Mouse (Mus musculus) neural tube, embryonic 13.5 days (tissue): Measurements from ENCODE around the gene Zbtb11. TPM values are rescaled to one million over a fixed set of nuclear protein-coding genes. Genes with fewer than 3 reads are reported as not detected.
"Not testable (repeated sequence)": the region's sequence is repeated elsewhere in the genome, so short reads cannot be mapped to it uniquely, and the experiment has no call there.

Experiments used
- ATAC-seq: fragments of 200-750 bp; cut with Nextera tagmentation; 2 replicates; pipeline ENCODE4 v1.8.0; 2017; ENCODE audit warnings: low read depth, mild to moderate bottlenecking, moderate TSS enrichment, moderate library complexity
- H3K27ac ChIP-seq: fragments of 300-500 bp; sonication (generic); replicated peaks from 2 replicates; pipeline ENCODE4 v1.5.1; 2015; ENCODE audit warnings: moderate library complexity, mild to moderate bottlenecking, inconsistent platforms
- H3K27me3 ChIP-seq: fragments of 300-500 bp; sonication (generic); 2 replicates; pipeline ENCODE4 v1.6.1; 2015; ENCODE audit warnings: mild to moderate bottlenecking, inconsistent platforms
- H3K36me3 ChIP-seq: fragments of 300-500 bp; sonication (generic); 2 replicates; pipeline ENCODE4 v1.6.1; 2015; ENCODE audit warnings: mild to moderate bottlenecking, inconsistent platforms
- H3K4me1 ChIP-seq: fragments of 300-500 bp; sonication (generic); replicated peaks from 2 replicates; pipeline ENCODE4 v1.6.1; 2015; ENCODE audit warnings: inconsistent platforms
- H3K4me2 ChIP-seq: fragments of 300-500 bp; sonication (generic); 2 replicates; pipeline ENCODE4 v1.6.1; 2015; ENCODE audit warnings: inconsistent platforms, mild to moderate bottlenecking, moderate library complexity
- H3K4me3 ChIP-seq: fragments of 300-500 bp; sonication (generic); 2 replicates; pipeline ENCODE4 v1.5.1; 2015; ENCODE audit warnings: mild to moderate bottlenecking, inconsistent platforms
- H3K9ac ChIP-seq: fragments of 300-500 bp; sonication (generic); 2 replicates; pipeline ENCODE4 v1.6.1; 2015; ENCODE audit warnings: moderate library complexity, mild to moderate bottlenecking, inconsistent platforms
- H3K9me3 ChIP-seq: fragments of 300-500 bp; sonication (generic); 2 replicates; pipeline ENCODE4 v1.6.1; 2016; ENCODE audit warnings: inconsistent platforms
- WGBS: fragments of 180-500 bp; shearing (Covaris S2); methylation state at CpG from one replicate; pipeline ENCODE4 v1.1.7; 2015; 5-methylcytosine and 5-hydroxymethylcytosine counted together
- polyA plus RNA-seq: library from polyadenylated mRNA; unstranded; fragments of >200 nt; fragmentation: Nextera tagmentation; extraction: Ambion mirVana; gene quantifications from 2 replicates; pipeline ENCODE4 v1.2.1, GENCODE M21; 2015

The Zbtb11 gene
- polyA plus RNA-seq, 1 experiment from 2014 or later = 19.3 TPM

DNA sequence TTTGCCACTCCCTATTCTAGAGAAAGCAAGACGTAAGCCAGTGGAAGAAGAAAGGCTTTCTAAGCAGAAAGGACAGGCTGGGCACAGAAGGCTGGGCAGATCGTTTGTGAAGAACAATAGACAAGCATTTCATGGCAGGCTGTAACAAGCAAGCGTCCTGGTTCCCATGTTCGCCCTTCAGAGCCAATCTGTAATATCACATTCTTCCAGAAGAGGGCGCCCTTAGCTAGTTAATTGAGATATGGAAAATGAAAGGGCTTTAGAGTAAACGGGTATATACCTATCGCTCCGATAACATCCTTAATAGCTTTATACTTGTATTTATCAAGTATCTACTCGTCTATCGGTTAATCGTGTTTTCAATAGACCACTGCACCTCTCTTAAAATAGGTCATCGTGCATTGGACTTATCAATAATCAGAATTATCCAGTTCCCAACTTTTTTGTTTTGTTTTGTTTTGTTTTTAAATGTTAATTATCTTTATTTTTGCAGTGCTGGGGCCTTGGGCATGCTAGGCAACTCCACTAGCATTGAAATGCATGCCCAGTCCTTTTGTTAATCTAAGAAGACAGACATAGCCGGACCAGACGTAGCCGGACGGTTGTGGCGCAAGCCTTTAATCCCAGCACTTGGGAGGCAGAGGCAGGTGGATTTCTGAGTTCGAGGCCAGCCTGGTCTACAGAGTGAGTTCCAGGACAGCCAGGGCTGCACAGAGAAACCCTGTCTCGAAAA is 22.6 kb upstream of the Zbtb11 start:
- WGBS = 40% methylated on average over 19 of the region's 19 CpGs
- Histone ChIP-seq H3K36me3 (no peaks in the 10 kb centered on the region), H3K27ac (no peak overlapping the region), H3K9ac (no peak overlapping the region), H3K4me2 (peak overlapping the region; percentile 22; the same call in 1 of the 2 replicates), H3K4me3 (no peak overlapping the region), H3K9me3 (no peaks in the 10 kb centered on the region), H3K4me1 (no peaks in the 10 kb centered on the region), H3K27me3 (no peaks in the 10 kb centered on the region)
- ATAC-seq = peak; percentile 74; the same call in 1 of the 2 replicates

DNA sequence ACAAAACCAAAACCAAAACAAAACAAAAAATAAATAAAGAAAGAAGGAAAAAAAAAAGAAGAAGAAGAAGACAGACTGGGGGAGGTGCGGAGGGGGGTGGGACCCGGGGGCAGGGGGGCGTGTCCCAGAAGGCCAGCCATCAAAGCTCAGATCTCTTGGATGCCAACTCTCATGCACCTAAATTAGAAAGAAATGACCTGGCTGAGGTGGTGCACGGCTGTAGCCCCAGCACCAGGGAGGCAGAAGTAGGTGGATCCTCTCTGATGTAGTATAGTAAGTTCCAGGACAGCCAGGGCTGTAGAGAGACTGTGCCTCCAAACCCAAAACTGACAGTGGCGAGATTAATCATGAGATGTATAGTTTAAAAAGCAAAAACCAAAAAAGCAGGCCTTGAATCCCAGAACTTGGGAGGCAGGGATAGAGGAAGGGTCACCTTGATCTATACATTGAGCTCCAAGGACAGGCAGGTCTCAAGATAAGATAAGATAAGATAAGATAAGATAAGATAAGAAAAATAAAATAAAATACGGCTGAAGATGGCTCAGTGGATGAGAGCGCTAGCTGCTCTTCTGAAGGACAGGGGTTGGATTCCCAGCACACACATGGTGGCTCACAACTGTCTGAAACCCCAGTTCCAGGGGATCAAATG is 21.9 kb upstream of the Zbtb11 start:
- Histone ChIP-seq H3K9me3 (no peaks in the 10 kb centered on the region), H3K9ac (no peak overlapping the region), H3K27me3 (no peaks in the 10 kb centered on the region), H3K4me1 (no peaks in the 10 kb centered on the region), H3K36me3 (no peaks in the 10 kb centered on the region), H3K27ac (no peak overlapping the region), H3K4me3 (no peak overlapping the region), H3K4me2 (no peak overlapping the region)
- WGBS = 80% methylated on average over 7 of the region's 7 CpGs
- no peak for ATAC-seq

DNA sequence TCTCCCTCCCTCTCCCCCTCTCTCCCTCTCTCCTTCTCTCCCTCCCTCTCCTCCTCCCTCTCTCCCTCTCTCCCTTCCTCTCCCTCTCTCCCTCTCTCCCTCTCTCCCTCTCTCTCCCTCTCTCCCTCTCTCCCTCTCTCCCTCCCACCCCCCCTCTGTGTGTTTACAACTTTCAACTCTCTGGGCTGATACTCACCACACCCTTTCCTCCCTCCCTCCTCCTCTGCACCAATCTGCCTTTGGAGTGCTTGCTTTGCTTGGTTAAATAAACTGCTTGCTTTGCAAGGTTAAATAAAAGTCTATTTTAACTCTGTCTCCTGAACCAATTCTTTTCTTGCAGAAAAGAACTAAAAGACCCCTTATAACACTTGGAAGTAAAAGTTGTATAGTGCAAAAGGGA is 20.9 kb upstream of the Zbtb11 start:
- no peak for ATAC-seq
- H3K4me3 ChIP-seq = no peak overlapping the region
- H3K27ac ChIP-seq = no peak overlapping the region
- no peak overlapping the region for H3K4me2 ChIP-seq
- no peak overlapping the region for H3K9ac ChIP-seq
- no peaks in the 10 kb centered on the region for H3K27me3 ChIP-seq
- H3K9me3 ChIP-seq = no peaks in the 10 kb centered on the region
- H3K36me3 ChIP-seq = no peaks in the 10 kb centered on the region
- H3K4me1 ChIP-seq = no peaks in the 10 kb centered on the region

DNA sequence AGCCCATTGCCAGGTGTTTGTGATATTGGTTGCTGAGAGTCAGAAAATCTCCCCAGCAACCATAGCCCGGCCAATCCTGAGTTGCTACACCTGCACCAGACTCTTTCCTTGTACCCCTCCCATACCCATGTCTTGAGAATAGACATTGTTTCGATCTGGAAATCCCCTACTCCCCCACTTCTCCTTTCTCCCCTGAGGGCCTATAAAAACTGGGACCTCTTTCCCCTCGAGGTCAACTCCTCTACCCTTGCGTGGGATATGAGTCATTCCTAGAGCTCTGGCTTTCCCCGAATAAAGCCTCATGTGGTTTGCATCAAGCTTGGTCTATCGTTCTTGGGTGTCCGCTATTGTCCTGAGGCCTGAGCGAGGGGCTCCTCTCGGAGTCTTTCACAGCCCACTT is 19.5 kb upstream of the Zbtb11 start:
- WGBS = 95% methylated on average over 9 of the region's 9 CpGs
- not testable (repeated sequence) for H3K4me2 ChIP-seq, ATAC-seq, H3K36me3 ChIP-seq, H3K9me3 ChIP-seq, H3K9ac ChIP-seq, H3K27ac ChIP-seq, H3K27me3 ChIP-seq, H3K4me3 ChIP-seq, H3K4me1 ChIP-seq

DNA sequence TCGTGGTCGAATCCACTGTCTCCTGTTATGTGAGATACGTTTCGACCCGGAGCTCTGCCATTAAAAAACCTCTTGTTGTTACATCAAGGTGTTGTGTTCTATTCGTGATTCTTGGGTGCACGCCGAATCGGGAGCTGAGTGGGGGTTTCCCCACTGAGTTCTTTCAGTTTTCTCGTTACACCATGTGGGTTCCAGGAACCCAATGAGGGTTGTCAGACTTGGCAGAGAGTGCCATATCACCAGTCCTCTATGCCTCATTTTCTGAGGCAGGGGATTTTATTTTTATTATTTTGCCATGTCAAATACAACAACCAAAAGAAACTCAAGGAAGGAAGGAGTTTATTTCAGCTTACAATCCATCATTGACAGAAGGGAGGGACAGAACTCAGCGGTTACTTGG is 10.6 kb upstream of the Zbtb11 start:
- not testable (repeated sequence) for H3K9ac ChIP-seq, H3K36me3 ChIP-seq, H3K9me3 ChIP-seq, H3K27me3 ChIP-seq, H3K27ac ChIP-seq, H3K4me2 ChIP-seq, ATAC-seq, H3K4me3 ChIP-seq
- WGBS = 90% methylated on average over 6 of the region's 11 CpGs
- H3K4me1 ChIP-seq = peaks cover 14% of the 10 kb centered on the region

DNA sequence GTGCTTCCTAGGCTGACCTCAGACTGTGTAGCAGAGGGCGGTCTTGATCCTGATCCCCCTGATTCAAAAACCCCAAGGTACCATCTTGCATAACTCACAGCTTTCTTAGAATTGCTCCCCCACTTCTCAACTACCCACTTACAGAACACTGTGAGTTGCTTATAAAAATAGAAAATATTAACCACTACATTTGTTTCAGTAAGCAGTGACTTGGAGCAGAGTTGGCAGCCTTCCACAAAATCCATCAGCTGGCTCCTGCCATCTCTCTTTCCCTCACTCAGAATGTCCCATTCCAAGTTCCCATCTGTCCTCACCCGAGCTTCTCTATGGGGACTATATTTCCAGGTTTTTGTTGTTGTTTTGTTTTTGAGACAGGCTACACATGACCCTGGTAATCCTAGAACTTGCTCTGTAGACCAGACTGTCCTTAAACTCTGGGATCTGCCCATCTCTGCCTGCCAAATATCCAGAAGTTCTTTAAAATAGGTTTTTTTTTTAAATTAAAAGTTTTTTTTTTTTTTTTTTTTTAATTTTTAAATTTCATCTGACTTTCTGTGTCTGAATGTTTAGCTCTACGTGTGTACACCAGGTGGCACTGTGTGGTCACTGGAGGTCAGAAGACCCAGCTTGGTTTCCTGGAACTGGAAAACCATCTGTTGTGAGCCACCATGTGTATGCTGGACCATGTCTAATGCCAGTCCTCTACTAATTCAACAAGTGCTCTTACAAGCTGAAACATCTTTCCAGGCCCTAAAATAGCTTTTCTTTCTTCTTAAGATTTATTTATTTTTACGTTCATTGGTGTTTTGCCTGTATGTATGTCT is 9.3 kb upstream of the Zbtb11 start:
- no peaks in the 10 kb centered on the region for H3K9me3 ChIP-seq
- H3K9ac ChIP-seq = no peak overlapping the region
- 63% methylated on average over 4 of the region's 4 CpGs for WGBS
- ATAC-seq = no peak
- no peaks in the 10 kb centered on the region for H3K27me3 ChIP-seq
- H3K27ac ChIP-seq = no peak overlapping the region
- peaks cover 9% of the 10 kb centered on the region for H3K36me3 ChIP-seq
- H3K4me1 ChIP-seq = peaks cover 23% of the 10 kb centered on the region
- no peak overlapping the region for H3K4me3 ChIP-seq
- H3K4me2 ChIP-seq = no peak overlapping the region

DNA sequence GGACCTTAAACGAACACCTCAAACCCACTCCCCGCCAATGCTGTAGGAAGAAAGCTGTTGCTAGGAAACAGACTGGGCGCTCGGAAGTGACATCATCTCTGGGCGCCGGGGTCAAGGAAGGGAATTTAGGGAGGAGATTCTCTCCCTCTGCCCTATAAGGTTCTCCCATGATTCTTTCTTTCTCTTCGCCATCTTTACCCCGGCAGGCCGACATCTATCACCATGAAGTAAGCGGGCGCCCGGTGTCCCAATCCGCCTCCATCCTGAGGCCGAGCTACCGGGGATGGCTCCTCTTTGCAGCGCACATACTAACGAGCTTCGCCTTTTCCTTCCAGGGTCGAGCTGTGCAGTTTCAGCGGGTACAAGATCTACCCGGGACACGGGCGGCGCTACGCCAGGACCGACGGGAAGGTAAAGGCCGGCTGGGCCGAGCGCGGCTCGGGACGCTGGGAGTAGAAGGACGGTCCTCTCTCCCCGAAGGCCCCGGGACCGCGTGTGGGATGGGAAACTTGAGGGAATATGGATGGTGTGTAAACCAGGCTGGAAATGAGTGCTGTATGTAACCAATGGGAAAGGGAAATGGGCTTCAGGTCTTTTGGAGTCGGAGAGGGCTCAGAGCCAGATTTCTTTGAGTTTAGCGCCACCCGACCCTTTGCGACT is 7.3 kb upstream of the Zbtb11 start, which contains the start of gene Rpl24:
Gene Rpl24, plus strand, starts transcription at position 64 of the 660 bp plus-strand sequence.
- Histone ChIP-seq H3K4me2 (peak within 1 kb of the TSS; percentile 95), H3K36me3 (peaks cover 30% of the 10 kb centered on the region), H3K27me3 (no peaks in the 10 kb centered on the region), H3K4me1 (peaks cover 28% of the 10 kb centered on the region), H3K9me3 (no peaks in the 10 kb centered on the region), H3K4me3 (peak within 1 kb of the TSS; percentile 74), H3K9ac (peak within 1 kb of the TSS; percentile 91), H3K27ac (peak within 1 kb of the TSS; percentile 89)
- peak; percentile 94 for ATAC-seq
- WGBS = under 1% methylated on average over 42 of the region's 42 CpGs

DNA sequence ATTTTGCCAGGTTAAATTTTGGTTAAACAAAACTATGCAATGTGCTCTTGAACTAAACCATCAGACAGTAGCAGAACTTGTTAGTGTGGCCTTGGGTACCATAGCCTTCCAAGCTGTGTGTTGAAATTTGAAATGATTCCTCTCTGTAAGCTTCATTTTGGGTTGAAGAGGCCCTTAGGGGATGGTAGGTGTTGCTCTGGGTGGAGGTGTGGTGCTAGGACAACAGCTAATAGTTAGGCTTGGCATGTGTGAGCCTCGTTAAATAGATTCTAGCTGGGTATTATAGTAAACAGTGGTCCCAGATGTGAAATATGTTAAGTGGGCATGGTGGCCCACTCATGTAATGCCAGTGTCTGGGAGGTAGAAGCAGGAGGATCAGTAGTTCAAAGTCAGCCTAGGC is 6.5 kb upstream of the Zbtb11 start:
- H3K4me2 ChIP-seq = peak overlapping the region; percentile 95
- no peak for ATAC-seq
- H3K27me3 ChIP-seq = no peaks in the 10 kb centered on the region
- WGBS = 33% methylated on average over 1 of the region's 1 CpGs
- peak overlapping the region; percentile 74 for H3K4me3 ChIP-seq
- H3K9me3 ChIP-seq = no peaks in the 10 kb centered on the region
- peaks cover 35% of the 10 kb centered on the region for H3K4me1 ChIP-seq
- peak overlapping the region; percentile 91 for H3K9ac ChIP-seq
- no peak overlapping the region for H3K27ac ChIP-seq
- H3K36me3 ChIP-seq = peaks cover 38% of the 10 kb centered on the region

DNA sequence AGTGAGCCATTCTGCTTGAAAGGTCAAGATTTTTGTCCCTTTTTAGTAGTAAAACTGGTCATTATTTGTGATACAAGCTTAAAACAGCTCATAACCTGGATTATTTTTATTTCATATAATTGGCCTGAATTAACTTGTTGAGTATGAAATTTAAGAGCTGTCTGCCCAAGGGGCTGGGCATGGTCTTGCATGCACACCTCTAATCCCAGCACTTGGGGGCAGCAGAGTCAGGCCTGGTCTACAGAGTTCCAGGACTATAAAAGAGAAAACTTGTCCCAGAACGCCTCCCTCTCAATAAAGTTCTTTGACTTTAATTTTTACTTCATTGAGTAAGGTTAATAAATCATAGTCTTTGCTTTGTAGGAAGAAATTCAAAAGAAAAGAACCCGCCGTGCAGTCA is 4.5 kb upstream of the Zbtb11 start:
- ATAC-seq = no peak
- no peak overlapping the region for H3K27ac ChIP-seq
- 77% methylated on average over 3 of the region's 3 CpGs for WGBS
- no peaks in the 10 kb centered on the region for H3K9me3 ChIP-seq
- no peak overlapping the region for H3K9ac ChIP-seq
- H3K4me1 ChIP-seq = peaks cover 46% of the 10 kb centered on the region
- no peak overlapping the region for H3K4me2 ChIP-seq
- H3K36me3 ChIP-seq = peaks cover 39% of the 10 kb centered on the region
- H3K4me3 ChIP-seq = no peak overlapping the region
- no peaks in the 10 kb centered on the region for H3K27me3 ChIP-seq

DNA sequence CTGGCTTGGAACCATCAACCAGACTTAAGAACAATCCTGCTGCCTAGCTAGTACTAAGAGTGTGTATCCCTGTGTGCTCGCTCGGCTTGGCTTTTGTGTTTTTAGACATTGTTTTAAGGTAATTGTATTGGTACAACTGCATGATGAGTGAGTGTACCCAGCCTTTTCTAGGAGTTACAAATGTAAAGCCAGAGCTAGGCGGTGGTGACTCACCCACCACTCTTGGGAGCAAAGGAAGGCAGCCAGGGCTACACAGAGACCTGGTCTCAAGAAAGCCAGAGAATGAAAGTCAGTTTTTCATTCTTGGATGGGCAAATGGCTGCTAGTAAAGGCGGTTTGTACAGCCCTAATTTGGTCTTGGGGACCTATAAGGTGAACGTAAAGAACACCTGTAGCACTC is 3.3 kb upstream of the Zbtb11 start:
- Histone ChIP-seq H3K9ac (no peak overlapping the region), H3K36me3 (peaks cover 39% of the 10 kb centered on the region), H3K27ac (no peak overlapping the region), H3K4me2 (no peak overlapping the region), H3K9me3 (no peaks in the 10 kb centered on the region), H3K27me3 (no peaks in the 10 kb centered on the region), H3K4me1 (peaks cover 54% of the 10 kb centered on the region), H3K4me3 (no peak overlapping the region)
- 92% methylated on average over 5 of the region's 5 CpGs for WGBS
- no peak for ATAC-seq

DNA sequence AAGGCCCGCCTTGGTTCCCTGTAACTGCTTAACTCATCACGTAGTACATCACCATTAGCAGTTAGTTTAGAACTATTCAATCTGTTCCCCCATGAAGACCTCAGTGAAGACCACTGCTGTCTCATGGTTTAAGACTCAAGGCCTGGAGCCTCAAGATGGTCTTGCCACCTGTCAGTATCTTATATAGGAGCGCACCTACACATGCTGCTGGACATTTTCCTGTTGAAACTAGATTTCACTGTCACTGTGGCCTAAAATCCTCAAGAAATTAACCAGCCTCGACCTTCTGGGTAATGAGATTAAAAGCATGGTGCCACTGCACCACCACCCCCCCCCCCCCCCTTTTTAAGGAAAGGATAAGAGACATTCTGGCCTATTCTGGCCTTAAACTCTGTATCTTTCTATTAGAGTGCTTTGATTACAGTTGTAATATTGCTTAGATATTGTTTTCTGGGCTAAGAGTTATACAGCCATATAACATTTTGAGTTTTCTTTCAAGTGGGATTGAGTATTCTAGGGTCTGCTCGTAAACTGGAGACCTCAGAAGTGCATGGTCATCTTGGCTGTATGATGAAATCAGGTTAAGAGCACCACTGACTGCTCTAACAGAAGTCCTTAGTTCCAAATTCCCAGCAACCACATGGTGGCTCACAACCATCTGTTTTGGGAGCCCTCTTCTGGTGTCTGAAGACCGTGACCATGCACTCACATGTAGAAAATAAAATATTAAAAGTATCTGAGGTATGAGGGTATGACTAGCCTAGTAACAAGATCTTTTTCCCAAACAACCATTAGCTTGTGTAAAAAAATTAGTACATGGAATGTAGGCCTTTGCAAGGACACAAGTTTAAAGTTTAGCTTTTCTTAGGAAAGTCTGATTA is 1.7 kb upstream of the Zbtb11 start:
- H3K4me1 ChIP-seq = peaks cover 60% of the 10 kb centered on the region
- no peak overlapping the region for H3K4me3 ChIP-seq
- no peaks in the 10 kb centered on the region for H3K27me3 ChIP-seq
- H3K27ac ChIP-seq = no peak overlapping the region
- peaks cover 39% of the 10 kb centered on the region for H3K36me3 ChIP-seq
- no peak overlapping the region for H3K9ac ChIP-seq
- ATAC-seq = no peak
- H3K4me2 ChIP-seq = no peak overlapping the region
- WGBS = 79% methylated on average over 6 of the region's 6 CpGs
- H3K9me3 ChIP-seq = no peaks in the 10 kb centered on the region
